Mouse (Mus musculus): ENCODE data around the gene Selenbp2.
"Not testable (repeated sequence)": the region's sequence is repeated elsewhere in the genome, so short reads cannot be mapped to it uniquely, and the experiment has no call there.

Selenbp2 gene

GRCm38 (mm10) chr3:94693329-94693825 is at the start of gene Selenbp2:
TSS of gene Selenbp2 (plus strand) at chr3:94693556.
- CTCF ChIA-PET, result no interaction called here

- CTCF ChIA-PET, result no interaction called here
These were observed 44.4 kb upstream of the Selenbp2 start for GRCm38 (mm10) chr3:94648755-94649590.

- CTCF ChIA-PET, result no interaction called here
These were observed 42.9 kb upstream of the Selenbp2 start for GRCm38 (mm10) chr3:94650409-94650808.

- CTCF ChIA-PET, result not testable (repeated sequence)
These were observed 39.4 kb upstream of the Selenbp2 start for GRCm38 (mm10) chr3:94653967-94654366.

- CTCF ChIA-PET, result not testable (repeated sequence)
These were observed 35.3 kb upstream of the Selenbp2 start for GRCm38 (mm10) chr3:94657852-94658739.

GRCm38 (mm10) chr3:94658740-94659095 is 34.6 kb upstream of the Selenbp2 start, which contains the start of gene Tuft1:
TSS of gene Tuft1 (minus strand) at chr3:94658872.
- CTCF ChIA-PET, result not testable (repeated sequence)

GRCm38 (mm10) chr3:94659142-94659748 is 34.1 kb upstream of the Selenbp2 start:
- CTCF ChIA-PET, result not testable (repeated sequence)

GRCm38 (mm10) chr3:94660841-94661240 is 32.5 kb upstream of the Selenbp2 start:
- CTCF ChIA-PET, result not testable (repeated sequence)

GRCm38 (mm10) chr3:94665060-94665802 is 28.1 kb upstream of the Selenbp2 start:
- CTCF ChIA-PET, result interaction anchor here (0.5 kb wide), 1 partner anchor 188 kb away, joined by 6 read pairs; no protein-coding TSS in a partner anchor

GRCm38 (mm10) chr3:94665896-94666295 is 27.5 kb upstream of the Selenbp2 start:
- CTCF ChIA-PET, result interaction anchor here (0.5 kb wide), 1 partner anchor 187 kb away, joined by 6 read pairs; no protein-coding TSS in a partner anchor

- CTCF ChIA-PET, result not testable (repeated sequence)
These were observed 18.3 kb upstream of the Selenbp2 start for GRCm38 (mm10) chr3:94675101-94675500.

- CTCF ChIA-PET, result interaction anchor here (0.6 kb wide), 1 partner anchor 1990 kb away, joined by 3 read pairs; no protein-coding TSS in a partner anchor
These were observed 14.0 kb upstream of the Selenbp2 start for GRCm38 (mm10) chr3:94679351-94679841.

- CTCF ChIA-PET, result interaction anchor here (0.6 kb wide), 1 partner anchor 1990 kb away, joined by 3 read pairs; no protein-coding TSS in a partner anchor
These were observed 13.3 kb upstream of the Selenbp2 start for GRCm38 (mm10) chr3:94680032-94680431.

- CTCF ChIA-PET, result no interaction called here
These were observed 12.6 kb upstream of the Selenbp2 start for GRCm38 (mm10) chr3:94680783-94681182.

- CTCF ChIA-PET, result no interaction called here
These were observed 9.7 kb upstream of the Selenbp2 start for GRCm38 (mm10) chr3:94683646-94684045.

GRCm38 (mm10) chr3:94685989-94686772 is 7.2 kb upstream of the Selenbp2 start:
- CTCF ChIA-PET, result not testable (repeated sequence)

GRCm38 (mm10) chr3:94688698-94689097 is 4.7 kb upstream of the Selenbp2 start:
- CTCF ChIA-PET, result not testable (repeated sequence)

- CTCF ChIA-PET, result not testable (repeated sequence)
These were observed 4.2 kb upstream of the Selenbp2 start for GRCm38 (mm10) chr3:94689195-94689594.

GRCm38 (mm10) chr3:94690162-94690561 is 3.2 kb upstream of the Selenbp2 start:
- CTCF ChIA-PET, result not testable (repeated sequence)

- CTCF ChIA-PET, result no interaction called here
These were observed 2.6 kb upstream of the Selenbp2 start for GRCm38 (mm10) chr3:94690616-94691247.
